Mouse (Mus musculus): ENCODE data around the gene Alg3.

- TF ChIP-seq CTCF (IDR thresholded peaks at IDR 0.05; ENCODE audit: borderline replicate concordance, insufficient read depth, low read depth, low read length) (no peak), POLR2A (IDR thresholded peaks at IDR 0.05; ENCODE audit: borderline replicate concordance, insufficient read depth, low read length) (no peak)
Measured at GRCm38 (mm10) chr16:20600511-20600910, 11.0 kb downstream of the Alg3 start.
